Mouse (Mus musculus) ES-Bruce4 (cell line): ENCODE measurements at regions not wholly inside any gene's neighbourhood (a gene's known extent, or its start where the extent isn't known, plus 50 kb on each side); places are given as distances from the start of the nearest gene placed in this dataset.

Experiments
- H3K27ac ChIP-seq: 2 replicates; pipeline ENCODE4 v1.5.1; 2012; ENCODE audit warnings: low read length, inconsistent platforms; ENCODE audit not compliant: insufficient read depth
- H3K27me3 ChIP-seq: 2 replicates; pipeline ENCODE4 v1.6.1; 2012; ENCODE audit warnings: mild to moderate bottlenecking, low read length, inconsistent platforms; ENCODE audit not compliant: control insufficient read depth, poor library complexity, insufficient read depth, severe bottlenecking
- H3K36me3 ChIP-seq: 2 replicates; pipeline ENCODE4 v1.6.1; 2012; ENCODE audit warnings: inconsistent platforms, mild to moderate bottlenecking, low read length, moderate library complexity; ENCODE audit not compliant: control insufficient read depth, poor library complexity, insufficient read depth, severe bottlenecking
- H3K4me1 ChIP-seq: one replicate; pipeline ENCODE4 v1.8.1; 2011; ENCODE audit warnings: low read length; ENCODE audit not compliant: control insufficient read depth, insufficient read depth
- H3K4me3 ChIP-seq: 2 replicates; pipeline ENCODE4 v1.5.1; 2011; ENCODE audit warnings: low read depth, mild to moderate bottlenecking, low read length
- H3K9ac ChIP-seq: 2 replicates; pipeline ENCODE4 v1.6.1; 2012; ENCODE audit warnings: low read depth, mild to moderate bottlenecking, inconsistent platforms; ENCODE audit not compliant: poor library complexity, severe bottlenecking
- H3K9me3 ChIP-seq: replicated peaks from 2 replicates; pipeline ENCODE4 v1.6.1; 2012; ENCODE audit warnings: mild to moderate bottlenecking, low read length, inconsistent platforms; ENCODE audit not compliant: control insufficient read depth, poor library complexity, insufficient read depth, severe bottlenecking
- CTCF ChIP-seq: IDR thresholded peaks from one replicate; pipeline ENCODE4 v1.8.1; 2011; ENCODE audit warnings: low read depth, low read length
- EP300 ChIP-seq: IDR thresholded peaks from 2 replicates; pipeline ENCODE4 v1.6.1; 2011; ENCODE audit warnings: low read depth, low read length; ENCODE audit not compliant: insufficient read depth
- POLR2A ChIP-seq: IDR thresholded peaks from one replicate; pipeline ENCODE4 v1.8.1; 2011; ENCODE audit warnings: low read length; ENCODE audit not compliant: insufficient read depth

DNA sequence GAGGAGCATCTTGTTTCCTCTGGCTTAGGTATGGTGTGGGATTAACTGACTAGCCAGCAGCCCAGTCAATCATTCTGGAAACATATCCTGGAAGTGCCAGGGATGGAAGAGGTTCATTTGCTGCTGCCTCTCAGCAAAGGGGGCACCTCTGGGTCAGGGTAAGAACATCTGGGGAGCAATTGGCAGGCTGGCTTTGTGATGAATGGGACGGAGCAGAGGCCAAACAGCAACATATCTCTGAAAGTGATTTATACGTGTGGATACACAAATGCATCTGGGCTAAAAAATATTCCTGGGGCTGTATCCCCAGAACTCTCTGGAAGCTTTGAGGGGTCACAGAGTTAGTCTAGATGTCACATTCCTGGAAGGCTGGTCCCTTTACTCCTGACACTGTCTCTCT is 257.2 kb upstream of the Tle4 start:
- no peaks in the 10 kb centered on the region for H3K27me3 ChIP-seq

DNA sequence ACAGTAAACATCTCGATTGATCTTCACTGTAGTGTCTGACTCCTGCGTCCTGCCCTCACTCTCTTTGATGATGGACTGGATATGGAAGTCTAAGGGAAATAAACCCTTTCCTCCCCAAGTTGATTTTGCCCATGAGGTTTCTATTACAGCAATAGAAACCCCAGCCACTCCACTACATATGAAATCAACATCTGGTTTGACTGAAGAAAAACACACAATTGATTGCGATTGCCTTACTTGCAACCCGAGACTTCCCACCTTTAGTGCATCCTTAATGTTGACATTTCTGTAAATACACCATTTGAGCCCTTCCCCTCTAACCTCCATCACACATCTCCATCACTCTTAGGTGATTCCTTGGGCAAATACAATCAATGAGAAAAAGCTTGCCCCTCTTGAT is 255.6 kb upstream of the Tle4 start:
- Histone ChIP-seq H3K4me1 (no peaks in the 10 kb centered on the region), H3K9ac (no peak overlapping the region), H3K4me3 (no peak overlapping the region), H3K36me3 (no peaks in the 10 kb centered on the region), H3K27ac (no peak overlapping the region), H3K9me3 (no peaks in the 10 kb centered on the region), H3K27me3 (no peaks in the 10 kb centered on the region)
- TF ChIP-seq EP300 (no peak), POLR2A (no peak)

More for the DNA sequence above, 257.2 kb upstream of the Tle4 start:
- Histone ChIP-seq H3K4me3 (no peak overlapping the region), H3K36me3 (no peaks in the 10 kb centered on the region), H3K9ac (no peak overlapping the region), H3K4me1 (no peaks in the 10 kb centered on the region), H3K9me3 (peaks cover 9% of the 10 kb centered on the region), H3K27ac (no peak overlapping the region)
- TF ChIP-seq CTCF, result no peak
- TF ChIP-seq POLR2A, result no peak
- no peak for TF ChIP-seq EP300

DNA sequence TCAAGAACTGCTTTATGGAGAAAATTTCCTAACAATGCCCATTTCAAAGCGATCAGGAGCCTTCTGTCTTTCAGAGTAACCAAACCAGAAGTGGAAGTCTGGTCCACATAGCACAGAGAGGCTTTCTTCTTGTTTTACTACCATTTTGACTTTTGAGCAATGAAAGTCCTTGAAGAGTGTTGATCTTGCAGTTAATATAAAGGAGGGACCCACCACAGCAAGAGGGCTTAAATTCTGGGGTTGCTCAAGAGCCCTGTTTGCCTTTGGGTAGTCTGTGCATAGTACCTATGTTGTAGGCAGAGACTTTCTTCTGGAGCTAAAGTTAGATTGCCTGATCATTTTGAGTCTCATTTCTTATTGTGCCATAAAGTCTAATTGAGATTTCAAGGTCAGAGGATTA is 251.7 kb upstream of the Tle4 start:
- Histone ChIP-seq H3K27me3 (peaks cover 1% of the 10 kb centered on the region; the same call in 1 of the 2 replicates), H3K9me3 (no peaks in the 10 kb centered on the region)

DNA sequence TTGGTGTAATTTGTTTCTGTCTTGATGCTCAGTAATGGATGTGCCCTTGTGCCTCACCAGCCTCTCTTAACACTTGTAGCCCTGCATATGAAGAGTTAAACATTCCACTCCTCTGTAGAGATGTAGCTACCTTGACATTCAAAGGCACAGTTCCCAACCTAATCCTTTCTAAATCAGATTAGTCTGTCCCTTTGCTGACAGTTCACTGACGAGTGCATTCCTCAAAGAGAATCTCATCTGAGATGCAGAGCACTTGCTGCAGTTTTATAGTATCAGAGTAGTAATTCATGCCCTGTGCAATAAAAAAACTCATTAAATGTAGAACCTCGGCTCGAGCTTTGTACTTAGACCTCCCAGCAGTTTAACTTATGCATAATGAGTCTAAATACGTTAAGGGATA is 249.3 kb upstream of the Tle4 start:
- no peaks in the 10 kb centered on the region for H3K36me3 ChIP-seq

More for the DNA sequence above, 251.7 kb upstream of the Tle4 start:
- TF ChIP-seq POLR2A, result no peak
- TF ChIP-seq EP300, result no peak
- no peak for TF ChIP-seq CTCF
- Histone ChIP-seq H3K4me3 (no peak overlapping the region), H3K27ac (no peak overlapping the region), H3K9ac (no peak overlapping the region), H3K36me3 (no peaks in the 10 kb centered on the region), H3K4me1 (no peaks in the 10 kb centered on the region)

DNA sequence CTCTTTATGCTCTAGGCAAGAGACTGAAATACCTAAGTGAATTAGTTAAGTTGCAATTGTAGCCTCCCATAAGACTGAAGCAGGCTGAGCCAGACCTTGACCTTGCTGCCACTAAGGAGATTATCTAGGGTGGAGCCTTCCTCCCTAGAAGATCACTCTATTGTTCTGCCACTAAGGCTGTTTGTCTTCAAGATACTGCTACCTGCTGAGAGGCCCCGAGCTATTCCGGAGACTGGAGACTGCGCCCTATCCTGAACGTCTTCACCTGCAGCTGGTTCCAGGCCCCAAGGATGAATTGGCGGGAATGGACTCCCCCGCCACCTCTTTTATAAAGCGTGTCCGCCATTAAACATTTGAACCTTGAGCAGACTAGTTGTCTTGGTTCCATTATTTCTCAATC is 237.8 kb upstream of the Tle4 start:
- no peaks in the 10 kb centered on the region for H3K36me3 ChIP-seq
- peaks cover 4% of the 10 kb centered on the region for H3K4me1 ChIP-seq
- no peak overlapping the region for H3K4me3 ChIP-seq
- H3K27ac ChIP-seq, result peak overlapping the region; percentile 93
- no peaks in the 10 kb centered on the region for H3K9me3 ChIP-seq
- no peaks in the 10 kb centered on the region for H3K27me3 ChIP-seq
- TF ChIP-seq POLR2A (no peak), EP300 (peak; percentile 99)
- H3K9ac ChIP-seq, result peak overlapping the region; percentile 46; the same call in 1 of the 2 replicates

More for the DNA sequence above, 249.3 kb upstream of the Tle4 start:
- Histone ChIP-seq H3K9me3 (no peaks in the 10 kb centered on the region), H3K4me3 (no peak overlapping the region), H3K27ac (no peak overlapping the region), H3K9ac (no peak overlapping the region), H3K27me3 (peaks cover 1% of the 10 kb centered on the region; the same call in 1 of the 2 replicates), H3K4me1 (no peaks in the 10 kb centered on the region)
- TF ChIP-seq POLR2A (no peak), EP300 (no peak), CTCF (no peak)

DNA sequence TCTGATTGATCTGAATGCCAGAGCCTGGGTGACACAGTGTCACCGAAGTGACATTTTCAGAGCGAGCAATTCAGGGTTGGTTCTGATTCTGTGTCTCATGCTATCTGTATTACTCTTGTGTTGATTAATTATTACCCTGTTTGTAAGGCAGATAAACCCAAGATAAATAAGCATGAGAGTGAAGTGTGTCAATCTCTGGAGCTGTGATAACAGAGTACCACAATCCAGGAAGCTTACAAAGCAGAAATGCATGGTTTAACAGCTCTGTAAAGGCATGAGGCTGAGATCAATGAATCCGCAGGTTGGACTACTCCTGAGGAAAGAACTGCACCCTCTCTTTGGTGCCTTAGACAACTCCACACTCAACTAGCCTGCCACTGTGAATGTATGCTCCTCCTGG is 218.5 kb upstream of the Tle4 start:
- Histone ChIP-seq H3K9ac (no peak overlapping the region), H3K27ac (no peak overlapping the region), H3K27me3 (no peaks in the 10 kb centered on the region), H3K4me3 (no peak overlapping the region), H3K36me3 (no peaks in the 10 kb centered on the region), H3K9me3 (no peaks in the 10 kb centered on the region), H3K4me1 (no peaks in the 10 kb centered on the region)
- TF ChIP-seq POLR2A (no peak), CTCF (no peak), EP300 (no peak)
